8 mouse cellular contexts compared by ENCODE assay signal in the genomic region with DNA sequence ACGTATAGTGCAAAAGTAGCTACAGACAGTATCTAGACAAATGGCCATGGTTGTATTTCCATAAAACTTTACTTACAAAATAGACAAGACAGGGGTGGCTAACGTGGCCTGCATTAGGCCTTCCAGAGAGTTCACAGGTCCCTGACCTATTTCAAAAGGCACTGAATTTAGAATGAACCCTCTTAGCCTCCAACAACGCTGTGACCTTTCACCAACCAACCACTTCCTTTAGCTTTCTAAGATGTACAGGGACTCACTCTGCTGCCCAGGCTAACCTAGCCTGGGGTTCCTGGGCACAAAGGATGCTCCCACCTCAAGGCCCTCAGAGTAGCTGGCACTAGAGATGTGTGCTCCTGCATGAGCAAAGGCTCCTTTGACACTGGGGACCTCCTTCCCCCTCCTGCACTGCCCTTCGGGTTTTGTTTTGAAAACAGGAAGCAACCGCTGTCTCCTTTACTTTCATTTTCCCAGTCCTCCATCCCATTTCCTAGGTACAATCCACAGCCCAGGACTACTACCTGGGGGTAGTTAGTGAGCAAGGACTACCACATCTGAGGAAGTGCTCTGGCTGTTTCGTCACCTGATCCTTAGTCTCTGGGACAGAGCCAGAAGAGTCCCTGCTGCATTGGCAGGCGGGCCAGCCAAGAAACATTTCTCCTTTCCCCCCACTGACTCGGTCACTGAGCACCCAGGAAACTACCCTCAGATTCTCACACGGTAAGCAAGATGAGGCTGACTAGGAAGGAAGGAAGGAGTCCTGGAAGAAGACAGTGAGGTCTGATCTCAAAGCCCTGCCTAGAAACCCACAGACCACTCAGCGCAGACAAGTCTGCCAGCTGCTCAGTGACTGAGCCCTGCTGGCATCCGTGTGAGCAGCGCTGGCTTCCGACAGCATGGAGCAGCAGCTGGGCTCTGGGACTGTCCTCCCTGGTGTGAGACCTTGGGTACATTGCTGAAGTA. TPM values are rescaled to one million over a fixed set of nuclear protein-coding genes. Genes with fewer than 3 reads are reported as not detected.
DNase-seq lines count a peak whose midpoint lies in the region; ATAC-seq lines count a peak whose summit lies in the region.

No protein-coding gene starts in this region.

- no peaks in the 10 kb centered on the region for H3K9me3 ChIP-seq in forebrain, embryonic 13.5 days (replicated peaks)
- no peaks in the 10 kb centered on the region for H3K9me3 ChIP-seq in forebrain, embryonic 11.5 days (ENCODE audit: control insufficient read depth, low read length)
- no peaks in the 10 kb centered on the region for H3K9me3 ChIP-seq in heart, embryonic 14.5 days (ENCODE audit: control insufficient read depth, low read length)
- no peaks in the 10 kb centered on the region for H3K9me3 ChIP-seq in liver, embryonic 15.5 days (replicated peaks)

- H3K4me3 ChIP-seq in forebrain, embryonic 13.5 days: no peak overlapping the region
- no peak overlapping the region for H3K4me3 ChIP-seq in forebrain, embryonic 11.5 days (ENCODE audit: low read depth, low read length)
- peak overlapping the region; percentile 14 to 18; a peak in 2 of 4 replicates for H3K4me3 ChIP-seq in heart, embryonic 14.5 days (ENCODE audit: control insufficient read depth in 1 of 2, insufficient read depth in 1 of 2, low read depth in 1 of 2, low read length in 2 of 2)
- H3K4me3 ChIP-seq in liver, embryonic 15.5 days (replicated peaks): peak overlapping the region; percentile 47

- no peak overlapping the region for H3K4me2 ChIP-seq in forebrain, embryonic 13.5 days
- no peak overlapping the region for H3K4me2 ChIP-seq in forebrain, embryonic 11.5 days (ENCODE audit: low read depth, low read length, severe bottlenecking)
- peak overlapping the region; percentile 59 for H3K4me2 ChIP-seq in heart, embryonic 14.5 days (ENCODE audit: low read length)
- peak overlapping the region; percentile 66 for H3K4me2 ChIP-seq in liver, embryonic 15.5 days

- no peak for DNase-seq in forebrain, embryonic 11.5 days (ENCODE audit: low spot score)
- peak; percentile 71 for DNase-seq in 3T3-L1 (ENCODE audit: low read depth, low spot score)
- peak; percentile 43 for DNase-seq in adrenal gland, postnatal 25 days
- DNase-seq in splenic B cell, adult 2 months (ENCODE audit: low read depth, low spot score): peak; percentile 42
- no peak for DNase-seq in layer of hippocampus, adult 8-10 months (ENCODE audit: low spot score in 2 of 2)

- 0 out of 2 replicates have a peak, but pooled peaks have one; percentile 45 for ATAC-seq in forebrain, embryonic 13.5 days
- no peak for ATAC-seq in forebrain, embryonic 11.5 days (replicated peaks; ENCODE audit: low FRiP score)
- no peak for ATAC-seq in heart, embryonic 14.5 days (ENCODE audit: insufficient number of reproducible peaks, insufficient read depth, low FRiP score, low read depth)
- ATAC-seq in liver, embryonic 15.5 days (ENCODE audit: insufficient read depth): peak; percentile 37; the same call in 1 of the 2 replicates

- no peak overlapping the region for H3K27ac ChIP-seq in forebrain, embryonic 13.5 days
- H3K27ac ChIP-seq in forebrain, embryonic 11.5 days (ENCODE audit: low read depth, low read length): no peak overlapping the region
- H3K27ac ChIP-seq in heart, embryonic 14.5 days (replicated peaks in 1 of 2; ENCODE audit: control insufficient read depth in 1 of 2, insufficient read depth in 1 of 2, low read depth in 2 of 2, low read length in 2 of 2): 0 out of 4 replicates have a peak overlapping the region, but pooled peaks of 1 of the 2 experiments have one; percentile 9
- H3K27ac ChIP-seq in liver, embryonic 15.5 days (replicated peaks): peak overlapping the region; percentile 11

- H3K36me3 ChIP-seq in forebrain, embryonic 13.5 days (ENCODE audit: poor library complexity, severe bottlenecking): no peaks in the 10 kb centered on the region
- H3K36me3 ChIP-seq in forebrain, embryonic 11.5 days (ENCODE audit: control insufficient read depth, insufficient read depth, low read length): no peaks in the 10 kb centered on the region
- no peaks in the 10 kb centered on the region for H3K36me3 ChIP-seq in heart, embryonic 14.5 days (ENCODE audit: control insufficient read depth, insufficient read depth, low read length)
- H3K36me3 ChIP-seq in liver, embryonic 15.5 days (replicated peaks): no peaks in the 10 kb centered on the region
- H3K36me3 ChIP-seq in splenic B cell, adult 2 months (ENCODE audit: control insufficient read depth, insufficient read depth, low read length, poor library complexity, severe bottlenecking): no peaks in the 10 kb centered on the region

- H3K4me1 ChIP-seq in forebrain, embryonic 13.5 days: peaks cover 9% of the 10 kb centered on the region; the same call in 1 of the 2 replicates
- H3K4me1 ChIP-seq in forebrain, embryonic 11.5 days (replicated peaks; ENCODE audit: control insufficient read depth, insufficient read depth, low read length): no peaks in the 10 kb centered on the region
- H3K4me1 ChIP-seq in heart, embryonic 14.5 days (ENCODE audit: control insufficient read depth in 2 of 2, insufficient read depth in 2 of 2, low read length in 2 of 2): peaks cover 4 to 12% of the 10 kb centered on the region in 2 experiments; a peak in 3 of 4 replicates
- peaks cover 18% of the 10 kb centered on the region for H3K4me1 ChIP-seq in liver, embryonic 15.5 days (replicated peaks)

- no peak overlapping the region for H3K9ac ChIP-seq in forebrain, embryonic 13.5 days
- H3K9ac ChIP-seq in forebrain, embryonic 11.5 days (ENCODE audit: low read length): no peak overlapping the region; the same call in 1 of the 2 replicates
- peak overlapping the region; percentile 48 for H3K9ac ChIP-seq in heart, embryonic 14.5 days (ENCODE audit: low read length)
- H3K9ac ChIP-seq in liver, embryonic 15.5 days: peak overlapping the region; percentile 46; the same call in 1 of the 2 replicates

- WGBS in forebrain, embryonic 13.5 days: 65% methylated on average over 13 of the region's 13 CpGs
- WGBS in forebrain, embryonic 11.5 days: 59% methylated on average over 13 of the region's 13 CpGs
- 38% methylated on average over 13 of the region's 13 CpGs for WGBS in heart, embryonic 14.5 days
- WGBS in liver, embryonic 15.5 days (ENCODE audit: insufficient replicate concordance): 14% methylated on average over 13 of the region's 13 CpGs

- no peaks in the 10 kb centered on the region for H3K27me3 ChIP-seq in forebrain, embryonic 13.5 days
- no peaks in the 10 kb centered on the region for H3K27me3 ChIP-seq in forebrain, embryonic 11.5 days (ENCODE audit: control insufficient read depth, insufficient read depth, low read length)
- H3K27me3 ChIP-seq in heart, embryonic 14.5 days (ENCODE audit: control insufficient read depth, insufficient read depth, low read length): no peaks in the 10 kb centered on the region
- no peaks in the 10 kb centered on the region for H3K27me3 ChIP-seq in liver, embryonic 15.5 days
- no peaks in the 10 kb centered on the region for H3K27me3 ChIP-seq in splenic B cell, adult 2 months (ENCODE audit: control insufficient read depth, insufficient read depth, low read length, poor library complexity, severe bottlenecking)

RNA-seq across cellular contexts. Expression of a gene that starts 8.9 kb away (rescaled TPM):
- 9.9 and 12.8 TPM in 2 replicates for polyA plus RNA-seq in forebrain, embryonic 13.5 days (2015; fragmentation: Nextera tagmentation; extraction: Ambion mirVana)
- 3.4 and 4.0 TPM in 2 replicates for polyA plus RNA-seq in forebrain, embryonic 11.5 days (2014; fragmentation: Nextera tagmentation; extraction: Ambion mirVana)
- 16.7 and 19.6 TPM in 2 replicates for total RNA-seq in adrenal gland, postnatal 25 days (2021)
- 2.5 and 3.5 TPM in 2 replicates for polyA plus RNA-seq in heart, embryonic 14.5 days (2014; fragmentation: Nextera tagmentation; extraction: Ambion mirVana)
- 1.5 and 1.8 TPM in 2 replicates for polyA plus RNA-seq in liver, embryonic 15.5 days (2015; fragmentation: Nextera tagmentation; extraction: Ambion mirVana)
- 10 to 100 TPM; 31.6 to 45.7 (median 39.1) TPM for total RNA-seq in layer of hippocampus, adult 8-10 months (2022)

Comparison
In these comparisons a context has a peak if more than half of its experiments do, and no peak if none do; other contexts are left out.
1. ATAC-seq: peak in forebrain, embryonic 13.5 days (single experiment) and liver, embryonic 15.5 days (single experiment); none in forebrain, embryonic 11.5 days (single experiment) and heart, embryonic 14.5 days (single experiment).
2. H3K4me2 ChIP-seq: peak in heart, embryonic 14.5 days (single experiment) and liver, embryonic 15.5 days (single experiment); none in forebrain, embryonic 13.5 days (single experiment) and forebrain, embryonic 11.5 days (single experiment).
3. H3K4me3 ChIP-seq: peak in heart, embryonic 14.5 days (2 of 2) and liver, embryonic 15.5 days (single experiment); none in forebrain, embryonic 13.5 days (single experiment) and forebrain, embryonic 11.5 days (single experiment).
4. H3K9ac ChIP-seq: peak in heart, embryonic 14.5 days (single experiment) and liver, embryonic 15.5 days (single experiment); none in forebrain, embryonic 13.5 days (single experiment) and forebrain, embryonic 11.5 days (single experiment).
5. DNase-seq: peak in 3T3-L1 (single experiment), adrenal gland, postnatal 25 days (single experiment) and splenic B cell, adult 2 months (single experiment); none in forebrain, embryonic 11.5 days (single experiment) and layer of hippocampus, adult 8-10 months (0 of 2).